Mouse (Mus musculus): ENCODE data around the gene Get4.

The Get4 gene

DNA sequence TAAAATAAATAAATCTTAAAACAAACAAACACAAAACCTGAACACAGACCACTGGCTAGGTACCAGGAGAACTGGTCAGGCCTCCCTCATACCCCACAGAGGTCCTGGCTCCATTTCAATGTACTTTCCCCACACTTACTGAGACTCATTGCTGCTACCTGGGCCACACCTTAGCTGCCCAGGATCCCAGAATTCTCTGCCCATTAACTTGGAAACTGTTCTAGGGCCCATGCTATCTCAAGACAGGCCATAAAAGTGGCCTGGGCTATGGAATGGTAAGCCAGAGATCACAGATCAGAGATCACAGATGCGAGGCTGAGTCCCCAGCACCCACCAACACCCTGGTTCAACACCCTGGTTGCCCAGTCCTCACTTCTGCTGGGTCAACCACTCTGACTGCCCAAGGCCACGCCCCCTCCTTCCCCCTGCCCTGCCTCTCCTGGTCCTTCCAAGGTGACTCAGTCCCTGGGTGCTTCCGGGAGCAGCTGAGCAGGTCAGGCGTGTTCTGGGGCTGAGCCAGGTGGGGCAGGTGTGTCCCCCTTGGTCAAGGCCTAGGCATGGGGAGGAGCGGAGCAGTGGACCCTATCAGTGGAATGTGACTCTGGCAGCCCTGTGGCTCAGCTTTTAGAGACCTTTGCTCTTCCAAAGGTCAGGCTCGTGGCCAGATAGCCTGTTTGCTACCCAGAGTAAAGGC lies 65.0 kb downstream of the Get4 start:
- DNase-seq (ENCODE audit: extremely low read depth, low read depth, low spot score), result no peak

DNA sequence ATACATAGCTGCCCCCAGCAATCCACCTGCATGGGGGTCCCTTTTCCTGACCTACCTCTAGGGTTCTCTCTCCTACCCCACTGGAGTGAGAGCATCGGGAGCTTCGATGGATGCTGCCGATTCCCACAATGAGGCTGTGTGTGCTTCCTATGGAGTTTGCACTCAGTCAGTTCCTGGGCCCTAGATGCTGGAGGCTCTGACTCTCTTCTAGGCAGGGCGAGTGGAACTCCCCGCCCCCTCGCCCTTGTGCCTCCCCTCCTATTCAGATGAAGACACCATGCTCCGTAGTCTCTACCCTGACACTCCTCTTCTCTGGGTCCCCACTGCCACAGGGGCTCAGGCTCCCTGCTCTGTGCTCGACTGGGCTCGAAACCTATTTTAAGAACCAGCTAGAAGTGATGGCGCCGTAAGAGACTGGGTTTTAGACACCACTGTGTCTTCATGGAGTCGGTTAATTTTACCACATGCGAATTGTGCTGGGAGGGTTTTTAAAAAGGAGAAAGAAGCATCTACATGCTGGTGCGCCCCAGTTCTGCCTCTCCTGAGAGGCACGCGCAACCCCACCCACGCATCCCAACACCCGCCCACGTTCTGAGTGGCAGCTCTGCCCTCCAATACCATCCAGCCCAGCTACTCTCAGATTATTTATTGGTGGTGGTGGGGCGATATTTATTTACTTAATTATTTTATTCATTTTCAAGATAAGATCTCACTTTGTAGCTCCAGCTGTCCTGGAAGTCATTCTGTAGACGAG lies 65.8 kb downstream of the Get4 start:
- DNase-seq (ENCODE audit: extremely low read depth, low read depth, low spot score), result no peak
